11 mouse cellular contexts compared by ENCODE assay signal in the genomic region with DNA sequence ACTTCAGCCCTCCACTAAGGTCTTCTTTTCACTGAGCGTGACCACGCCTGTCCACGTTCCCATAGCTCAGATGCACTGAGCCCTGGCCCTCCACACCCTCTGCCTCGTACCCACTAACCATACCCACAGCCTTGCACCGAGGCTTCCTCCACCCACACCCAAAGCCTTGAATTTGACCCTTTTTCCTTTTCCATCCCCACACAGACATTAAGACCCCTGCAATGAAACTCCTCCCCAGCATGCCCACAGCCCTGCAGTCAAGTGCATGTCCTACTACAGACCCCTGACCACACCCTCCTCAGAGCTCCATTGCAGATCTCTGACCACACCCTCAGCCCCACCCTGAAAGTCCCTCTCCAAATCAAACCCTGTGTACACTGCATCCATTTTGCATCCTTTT. TPM values are rescaled to one million over a fixed set of nuclear protein-coding genes. Genes with fewer than 3 reads are reported as not detected.
A peak's percentile ranks its signal among the peaks of the same experiment; 100 is the strongest.
DNase-seq lines count a peak whose midpoint lies in the region; ATAC-seq and TF ChIP-seq lines count a peak whose summit lies in the region.
"Had no signal": no experiment of that assay in that cellular context is flagged by ENCODE, and none has a peak within 500 bp of the region (broad histone marks: within the 10 kb centered on the region; RNA-seq: fewer than 3 reads in every experiment).

No protein-coding gene starts in this region.

- H3K27ac ChIP-seq in left cerebral cortex, adult 2 months: peak overlapping the region; percentile 70
- H3K27ac ChIP-seq in embryonic facial prominence, embryonic 15.5 days (replicated peaks): peak overlapping the region; percentile 36; the same call in 1 of the 2 replicates
- H3K27ac ChIP-seq in intestine, embryonic 16.5 days (ENCODE audit: low read length): no peak overlapping the region
- peak overlapping the region; percentile 86 for H3K27ac ChIP-seq in neural tube, embryonic 13.5 days (replicated peaks)

- peaks cover 48% of the 10 kb centered on the region for H3K4me1 ChIP-seq in embryonic facial prominence, embryonic 15.5 days
- H3K4me1 ChIP-seq in intestine, embryonic 16.5 days (ENCODE audit: control insufficient read depth, insufficient read depth, low read length): peaks cover 33% of the 10 kb centered on the region
- peaks cover 85% of the 10 kb centered on the region for H3K4me1 ChIP-seq in neural tube, embryonic 13.5 days (replicated peaks)

- 66% methylated on average over 5 of the region's 5 CpGs for WGBS in embryonic facial prominence, embryonic 15.5 days
- WGBS in intestine, embryonic 16.5 days: 85% methylated on average over 5 of the region's 5 CpGs
- WGBS in neural tube, embryonic 13.5 days: 62% methylated on average over 5 of the region's 5 CpGs

- DNase-seq in left cerebral cortex, adult 2 months (ENCODE audit: extremely low spot score in 1 of 2, low spot score in 2 of 2): no peak
- DNase-seq in left cerebral cortex, postnatal 4 days: no peak
- no peak for DNase-seq in thymus, postnatal 4 days
- DNase-seq in ovary, adult 18-20 months (ENCODE audit: low spot score): no peak
- no peak for DNase-seq in heart, adult 8-10 months (ENCODE audit: low spot score)

- intact Hi-C loops in left cerebral cortex, adult 2 months (cut with DNase I): no loop called here
- intact Hi-C loops in left cerebral cortex, postnatal 4 days (cut with DNase I): loop anchor here (10.0 kb wide), 1 partner anchor 105 kb away; no protein-coding TSS in a partner anchor

- H3K27me3 ChIP-seq in embryonic facial prominence, embryonic 15.5 days: peaks cover 12% of the 10 kb centered on the region
- H3K27me3 ChIP-seq in intestine, embryonic 16.5 days (replicated peaks; ENCODE audit: control insufficient read depth, insufficient read depth, low read length): no peaks in the 10 kb centered on the region; the same call in 1 of the 2 replicates
- H3K27me3 ChIP-seq in neural tube, embryonic 13.5 days: 0 out of 2 replicates have a peak, but pooled peaks cover 15% of the 10 kb centered on the region

- no peak for ATAC-seq in embryonic facial prominence, embryonic 15.5 days (ENCODE audit: insufficient number of reproducible peaks, low FRiP score, low TSS enrichment, low read depth)
- no peak for ATAC-seq in intestine, embryonic 16.5 days
- ATAC-seq in neural tube, embryonic 13.5 days (ENCODE audit: low read depth): no peak
- ATAC-seq: activated CD4-positive, CD25-positive, alpha-beta regulatory T cell, adult 4 months had no signal

- H3K9ac ChIP-seq in embryonic facial prominence, embryonic 15.5 days: no peak overlapping the region
- 0 out of 2 replicates have a peak overlapping the region, but pooled peaks have one; percentile 21 for H3K9ac ChIP-seq in intestine, embryonic 16.5 days (ENCODE audit: low read depth, low read length)
- H3K9ac ChIP-seq in neural tube, embryonic 13.5 days: peak overlapping the region; percentile 67

- 0 out of 2 replicates have a peak overlapping the region, but pooled peaks have one; percentile 47 for H3K4me2 ChIP-seq in embryonic facial prominence, embryonic 15.5 days (replicated peaks)
- H3K4me2 ChIP-seq in intestine, embryonic 16.5 days (ENCODE audit: low read depth, low read length): no peak overlapping the region
- H3K4me2 ChIP-seq in neural tube, embryonic 13.5 days: peak overlapping the region; percentile 61

- H3K4me3 ChIP-seq in left cerebral cortex, adult 2 months: peak overlapping the region; percentile 49
- no peak overlapping the region for H3K4me3 ChIP-seq in embryonic facial prominence, embryonic 15.5 days (replicated peaks)
- H3K4me3 ChIP-seq in intestine, embryonic 16.5 days (ENCODE audit: low read length): no peak overlapping the region
- peak overlapping the region; percentile 39 for H3K4me3 ChIP-seq in neural tube, embryonic 13.5 days

- H3K9me3 ChIP-seq in embryonic facial prominence, embryonic 15.5 days (replicated peaks): no peaks in the 10 kb centered on the region
- H3K9me3 ChIP-seq in intestine, embryonic 16.5 days (ENCODE audit: control insufficient read depth, low read length): no peaks in the 10 kb centered on the region
- H3K9me3 ChIP-seq in neural tube, embryonic 13.5 days: no peaks in the 10 kb centered on the region

- H3K36me3 ChIP-seq in embryonic facial prominence, embryonic 15.5 days: peaks cover 23% of the 10 kb centered on the region
- H3K36me3 ChIP-seq in intestine, embryonic 16.5 days (ENCODE audit: control insufficient read depth, insufficient read depth, low read length): no peaks in the 10 kb centered on the region
- H3K36me3 ChIP-seq in neural tube, embryonic 13.5 days: peaks cover 17% of the 10 kb centered on the region; the same call in 1 of the 2 replicates

- TF ChIP-seq CTCF in left cerebral cortex, adult 2 months (IDR thresholded peaks at IDR 0.05): no peak

RNA-seq across cellular contexts. Expression of gene Tppp3, which starts 1.5 kb away (rescaled TPM):
- 10 to 100 TPM; 36.1 to 42.5 TPM for total RNA-seq in left cerebral cortex, adult 2 months (2021)
- total RNA-seq in left cerebral cortex, postnatal 4 days (2021): 10 to 100 TPM; 67.5 to 67.6 TPM
- 157 and 180 TPM in 2 replicates for polyA plus RNA-seq in embryonic facial prominence, embryonic 15.5 days (2015; fragmentation: Nextera tagmentation; extraction: Ambion mirVana)
- polyA plus RNA-seq in intestine, embryonic 16.5 days (2015; fragmentation: Nextera tagmentation; extraction: Ambion mirVana): 41.9 and 42.3 TPM in 2 replicates
- polyA plus RNA-seq in neural tube, embryonic 13.5 days (2015; fragmentation: Nextera tagmentation; extraction: Ambion mirVana): 239 and 296 TPM in 2 replicates
- total RNA-seq in heart, adult 8-10 months (2022): 10 to 100 TPM; 25.8 to 42.5 (median 34.9) TPM

RNA-seq across cellular contexts. Expression of gene Zdhhc1, which starts 26.9 kb away (rescaled TPM):
- 10 to 100 TPM; 43.0 to 48.7 TPM for total RNA-seq in left cerebral cortex, adult 2 months (2021)
- total RNA-seq in left cerebral cortex, postnatal 4 days (2021): 10 to 100 TPM; 16.6 to 21.3 TPM
- polyA plus RNA-seq in embryonic facial prominence, embryonic 15.5 days (2015; fragmentation: Nextera tagmentation; extraction: Ambion mirVana): 55.4 and 59.8 TPM in 2 replicates
- polyA plus RNA-seq in intestine, embryonic 16.5 days (2015; fragmentation: Nextera tagmentation; extraction: Ambion mirVana): 17.5 and 18.5 TPM in 2 replicates
- polyA plus RNA-seq in neural tube, embryonic 13.5 days (2015; fragmentation: Nextera tagmentation; extraction: Ambion mirVana): 27.8 and 31.9 TPM in 2 replicates
- 10 to 100 TPM; 13.0 to 15.3 (median 13.5) TPM for total RNA-seq in heart, adult 8-10 months (2022)

RNA-seq across cellular contexts. Expression of gene Hsd11b2, which starts 48.7 kb away (rescaled TPM):
- not detected for total RNA-seq in left cerebral cortex, adult 2 months (2021)
- total RNA-seq in left cerebral cortex, postnatal 4 days (2021): not detected
- polyA plus RNA-seq in embryonic facial prominence, embryonic 15.5 days (2015; fragmentation: Nextera tagmentation; extraction: Ambion mirVana): 1.4 TPM in 2 replicates
- 1.9 and 2.3 TPM in 2 replicates for polyA plus RNA-seq in intestine, embryonic 16.5 days (2015; fragmentation: Nextera tagmentation; extraction: Ambion mirVana)
- 5.4 and 5.5 TPM in 2 replicates for polyA plus RNA-seq in neural tube, embryonic 13.5 days (2015; fragmentation: Nextera tagmentation; extraction: Ambion mirVana)
- under 1 TPM in 1 of 4 experiments, not detected in 3; 0.22 TPM for total RNA-seq in heart, adult 8-10 months (2022)
- polyA plus RNA-seq: activated CD4-positive, CD25-positive, alpha-beta regulatory T cell, adult 4 months had no signal

RNA-seq across cellular contexts. Expression of gene Lrrc36, which starts 56.4 kb away (rescaled TPM):
- under 1 TPM in 1 of 2 experiments, not detected in 1; 0.27 TPM for total RNA-seq in left cerebral cortex, adult 2 months (2021)
- under 1 TPM; 0.40 to 0.64 TPM for total RNA-seq in left cerebral cortex, postnatal 4 days (2021)
- polyA plus RNA-seq in embryonic facial prominence, embryonic 15.5 days (2015; fragmentation: Nextera tagmentation; extraction: Ambion mirVana): 1.1 and 2.6 TPM in 2 replicates
- 0.07 TPM in 1 of 2 replicates, not detected in the other for polyA plus RNA-seq in intestine, embryonic 16.5 days (2015; fragmentation: Nextera tagmentation; extraction: Ambion mirVana)
- polyA plus RNA-seq in neural tube, embryonic 13.5 days (2015; fragmentation: Nextera tagmentation; extraction: Ambion mirVana): 0.65 and 0.92 TPM in 2 replicates
- under 1 TPM; 0.19 to 0.56 (median 0.45) TPM for total RNA-seq in heart, adult 8-10 months (2022)
- polyA plus RNA-seq: activated CD4-positive, CD25-positive, alpha-beta regulatory T cell, adult 4 months had no signal

RNA-seq across cellular contexts. Expression of gene Kctd19, which starts 56.5 kb away (rescaled TPM):
- total RNA-seq in left cerebral cortex, adult 2 months (2021): not detected
- not detected for total RNA-seq in left cerebral cortex, postnatal 4 days (2021)
- polyA plus RNA-seq in embryonic facial prominence, embryonic 15.5 days (2015; fragmentation: Nextera tagmentation; extraction: Ambion mirVana): 0.05 TPM in 1 of 2 replicates, not detected in the other
- polyA plus RNA-seq in intestine, embryonic 16.5 days (2015; fragmentation: Nextera tagmentation; extraction: Ambion mirVana): 0.04 TPM in 1 of 2 replicates, not detected in the other
- polyA plus RNA-seq in neural tube, embryonic 13.5 days (2015; fragmentation: Nextera tagmentation; extraction: Ambion mirVana): not detected in 2 replicates
- under 1 TPM in 3 of 4 experiments, not detected in 1; 0.11 to 0.31 (median 0.28) TPM for total RNA-seq in heart, adult 8-10 months (2022)
- total RNA-seq: left cerebral cortex, postnatal 36 days had no signal
- polyA plus RNA-seq: activated CD4-positive, CD25-positive, alpha-beta regulatory T cell, adult 4 months; intestine, embryonic 14.5 days had no signal

Comparison
In these comparisons a context has a peak if more than half of its experiments do, and no peak if none do; other contexts are left out.
1. H3K4me3 ChIP-seq: peak in left cerebral cortex, adult 2 months (single experiment) and neural tube, embryonic 13.5 days (single experiment); none in embryonic facial prominence, embryonic 15.5 days (single experiment) and intestine, embryonic 16.5 days (single experiment).